Comparison of ENCODE assay signal across 8 mouse cellular contexts in the genomic region with DNA sequence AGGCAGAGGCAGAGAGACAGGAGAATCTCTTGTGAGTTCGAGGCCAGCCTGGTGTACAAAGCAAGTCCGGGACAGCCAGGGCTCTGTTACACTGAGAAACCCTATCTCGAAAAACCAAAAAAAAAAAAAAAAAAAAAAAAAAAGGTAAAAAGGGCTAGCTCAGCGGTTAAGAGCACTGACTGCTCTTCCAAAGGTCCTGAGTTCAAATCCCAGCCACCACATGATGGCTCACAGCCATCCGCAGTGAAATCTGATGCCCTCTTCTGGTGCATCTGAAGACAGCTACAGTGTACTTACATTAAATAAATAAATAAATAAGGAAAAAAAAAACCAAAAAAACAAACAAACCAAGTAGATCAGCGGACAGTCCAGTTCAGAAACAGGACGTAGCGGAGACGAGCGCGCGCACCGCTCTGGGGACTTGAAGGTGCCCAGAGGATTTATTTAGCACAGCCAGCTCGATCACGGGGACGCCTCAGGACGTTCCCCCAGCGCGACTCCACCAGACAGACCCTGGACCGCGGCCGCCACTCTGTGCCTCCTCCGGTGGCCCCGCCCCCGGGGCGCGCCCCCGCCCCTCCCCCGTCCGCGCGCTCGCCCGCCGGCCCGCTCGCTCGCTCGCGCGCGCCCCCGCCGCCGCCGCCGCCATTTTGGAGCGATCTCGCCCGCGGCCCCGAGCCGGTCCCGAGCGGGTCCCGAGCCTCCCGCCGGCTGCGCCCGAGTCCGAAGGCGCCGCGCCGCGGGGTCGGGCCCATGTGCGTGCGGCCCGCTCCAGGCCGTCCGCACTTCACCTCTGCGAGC. TPM values are rescaled to one million over a fixed set of nuclear protein-coding genes. Genes with fewer than 3 reads are reported as not detected.
DNase-seq lines count a peak whose midpoint lies in the region; ATAC-seq and TF ChIP-seq lines count a peak whose summit lies in the region.

TSS of gene Ppp6r2 (plus strand) at position 639 of the 801 bp plus-strand sequence.

- 4% methylated on average over 50 of the region's 73 CpGs for WGBS in hindbrain, embryonic 12.5 days

- peak within 1 kb of the TSS; percentile 83 for H3K4me2 ChIP-seq in hindbrain, embryonic 12.5 days (replicated peaks)

- H3K36me3 ChIP-seq in hindbrain, embryonic 12.5 days = peaks cover 8% of the 10 kb centered on the region

- peak within 1 kb of the TSS; percentile 99 for H3K9ac ChIP-seq in hindbrain, embryonic 12.5 days

- H3K27me3 ChIP-seq in Patski = no peaks in the 10 kb centered on the region
- no peaks in the 10 kb centered on the region for H3K27me3 ChIP-seq in hindbrain, embryonic 12.5 days

- CTCF ChIA-PET in Patski (lab: Charles Lee) = interaction anchor here (0.8 to 3.2 kb wide), 11 partner anchors 15 to 106 kb away, joined by 3 to 12 read pairs (median 4); partner anchors contain the start of genes Dennd6b, Hdac10 and Tubgcp6

- H3K9me3 ChIP-seq in hindbrain, embryonic 12.5 days (replicated peaks) = no peaks in the 10 kb centered on the region

- peak within 1 kb of the TSS; percentile 97 for H3K27ac ChIP-seq in hindbrain, embryonic 12.5 days

- peak within 1 kb of the TSS; percentile 94 for H3K4me3 ChIP-seq in hindbrain, embryonic 12.5 days

- TF ChIP-seq CTCF in Patski (IDR thresholded peaks at IDR 0.05) = peak; percentile 61

- peak; percentile 55 for ATAC-seq in Patski
- peak; percentile 89 for ATAC-seq in hindbrain, embryonic 12.5 days (ENCODE audit: low FRiP score)

- in situ Hi-C loops in Patski (cut with MboI; ENCODE audit: low pct_unique_long_range_greater_than_20kb) = no loop called here

- peak; percentile 17 for DNase-seq in Patski (ENCODE audit: low read depth, low spot score)
- peak; percentile 91 to 92 for DNase-seq in cerebellum, postnatal 14 days
- DNase-seq in frontal cortex, postnatal 14 days (ENCODE audit: low spot score in 2 of 2) = peak; percentile 57 to 73
- peak; percentile 80 to 82 for DNase-seq in layer of hippocampus, postnatal 14 days (ENCODE audit: low spot score in 2 of 2)
- peak; percentile 81 for DNase-seq in lung, postnatal 10 days
- peak; percentile 74 for DNase-seq in ovary, postnatal 14 days (ENCODE audit: low spot score)
- DNase-seq in thymus, postnatal 10 days (ENCODE audit: low spot score in 2 of 2) = peak; percentile 67 to 86

- POLR2A ChIA-PET in Patski (lab: Charles Lee) = interaction anchor here (0.7 to 3.3 kb wide), 7 partner anchors 15 to 162 kb away, joined by 3 to 13 read pairs (median 4); partner anchors contain the start of genes Dennd6b, Hdac10, Mapk11 and Sco2

- peaks cover 24% of the 10 kb centered on the region for H3K4me1 ChIP-seq in hindbrain, embryonic 12.5 days

RNA-seq across cellular contexts. Expression of gene Ppp6r2, which starts in this region (rescaled TPM):
- polyA plus RNA-seq in Patski (2021) = 37.2 TPM
- polyA plus RNA-seq in hindbrain, embryonic 12.5 days (2016; fragmentation: Nextera tagmentation; extraction: Ambion mirVana) = 62.3 and 65.2 TPM in 2 replicates
- 100 to 1,000 TPM; 157 to 167 TPM for total RNA-seq in layer of hippocampus, postnatal 14 days (2021)

Comparison
In these comparisons a context has a peak if more than half of its experiments do, and no peak if none do; other contexts are left out.
1. Peak in every context shown above with its lines: DNase-seq, ATAC-seq, H3K4me3 ChIP-seq and H3K27ac ChIP-seq.
2. DNase-seq: peak in every context shown above with its lines; median percentile 92 in cerebellum, postnatal 14 days; 81 in layer of hippocampus, postnatal 14 days; 81 in lung, postnatal 10 days; 76 in thymus, postnatal 10 days; 74 in ovary, postnatal 14 days; 65 in frontal cortex, postnatal 14 days; 17 in Patski.